Mouse (Mus musculus) lung, adult 2 months (tissue): ENCODE measurements around the gene Tnfrsf22. TPM values are rescaled to one million over a fixed set of nuclear protein-coding genes. Genes with fewer than 3 reads are reported as not detected.

Experiments
- DNase-seq: peaks from one replicate; pipeline ENCODE4 v3.0.0; 2022
- H3K4me1 ChIP-seq: fragments of 200-500 bp; 2 replicates; pipeline ENCODE4 v1.6.1; 2011; ENCODE audit warnings: low read length; ENCODE audit not compliant: control insufficient read depth, insufficient read depth
- H3K4me3 ChIP-seq: fragments of 200-500 bp; replicated peaks from 2 replicates; pipeline ENCODE3; 2011; ENCODE audit warnings: low read depth, mild to moderate bottlenecking, control low read depth, low read length; ENCODE audit errors: extremely low read depth
- CTCF ChIP-seq: fragments of 200-500 bp; IDR thresholded peaks from 2 replicates; pipeline ENCODE4 v1.5.1; 2011; ENCODE audit warnings: mild to moderate bottlenecking, low read length, control low read depth; ENCODE audit not compliant: insufficient read depth
- POLR2A ChIP-seq: fragments of 200-500 bp; IDR thresholded peaks from 2 replicates; pipeline ENCODE4 v1.6.1; 2011; ENCODE audit warnings: low read depth, mild to moderate bottlenecking, control low read depth, low read length, borderline replicate concordance; ENCODE audit errors: extremely low read depth
- WGBS: fragments of 180-500 bp; shearing (Covaris S2); methylation state at CpG from one replicate; pipeline ENCODE4 v1.1.7; 2018; 5-methylcytosine and 5-hydroxymethylcytosine counted together
- polyA plus RNA-seq: library from polyadenylated mRNA; depleted of rRNA; stranded (reverse); fragments of >200 nt; gene quantifications from 2 replicates; pipeline ENCODE4 v1.2.3, GENCODE M21; 2012

Gene Tnfrsf22
- polyA plus RNA-seq, 1 experiment, result 6.5 TPM

DNA sequence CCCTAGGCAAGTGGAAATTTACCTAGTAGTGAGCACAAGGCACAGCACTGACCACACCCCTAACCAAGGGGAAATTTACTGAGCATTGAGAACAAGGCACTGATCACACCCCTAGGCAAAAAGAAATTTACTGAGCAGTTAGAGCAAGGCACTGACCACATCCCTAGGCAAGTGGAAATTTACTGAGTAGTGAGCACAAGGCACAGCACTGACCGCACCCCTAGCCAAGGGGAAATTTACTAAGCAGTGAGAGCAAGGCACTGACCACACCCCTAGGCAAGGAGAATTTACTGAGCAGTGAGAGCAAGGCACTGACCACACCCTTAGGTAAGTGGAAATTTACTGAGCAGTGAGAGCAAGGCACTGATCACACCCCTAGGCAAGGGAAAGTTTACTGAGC is 12.8 kb downstream of the Tnfrsf22 start:
- no peaks in the 10 kb centered on the region for H3K4me1 ChIP-seq
- H3K4me3 ChIP-seq, result no peak overlapping the region
- TF ChIP-seq CTCF, result no peak
- no peak for TF ChIP-seq POLR2A
- no peak for DNase-seq
- 95% methylated on average over 1 of the region's 1 CpGs for WGBS

- TF ChIP-seq POLR2A, result no peak
- TF ChIP-seq CTCF, result no peak
- H3K4me3 ChIP-seq, result no peak overlapping the region
- no peak for DNase-seq
- H3K4me1 ChIP-seq, result no peaks in the 10 kb centered on the region; the same call in 1 of the 2 replicates
- 79% methylated on average over 2 of the region's 2 CpGs for whole genome bisulfite sequencing
Observed at GRCm38 (mm10) chr7:143631503-143631902, 18.0 kb downstream of the Tnfrsf22 start.

GRCm38 (mm10) chr7:143629501-143629900 is 20.0 kb downstream of the Tnfrsf22 start:
- Histone ChIP-seq H3K4me3 (no peak overlapping the region), H3K4me1 (no peaks in the 10 kb centered on the region; the same call in 1 of the 2 replicates)
- TF ChIP-seq CTCF (no peak), POLR2A (no peak)
- 10% methylated on average over 1 of the region's 1 CpGs for WGBS
- no peak for DNase-seq

DNA sequence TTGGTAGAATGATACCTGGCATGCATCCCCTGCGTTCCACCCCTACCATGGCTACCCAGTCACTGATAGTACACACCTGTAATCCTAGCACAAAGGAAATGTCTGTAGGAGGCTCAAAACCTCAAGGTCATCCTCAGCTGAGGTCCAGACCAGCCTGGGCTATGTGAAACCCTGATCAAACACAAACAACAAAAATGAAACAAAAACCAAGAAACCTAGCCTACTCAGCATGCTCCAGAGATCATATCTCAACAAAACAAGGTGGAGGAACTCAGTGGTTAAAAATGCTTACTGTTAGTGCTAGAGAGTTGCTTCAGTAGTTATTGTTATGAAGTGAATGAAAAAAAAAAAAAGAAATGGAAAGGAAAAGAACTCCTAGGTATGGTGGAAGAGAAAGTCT is 20.9 kb downstream of the Tnfrsf22 start, which contains the start of gene Tnfrsf26:
Gene Tnfrsf26, minus strand, starts transcription at position 183 of the 400 bp plus-strand sequence.
- TF ChIP-seq POLR2A, result no peak
- no peak for TF ChIP-seq CTCF
- Histone ChIP-seq H3K4me1 (no peaks in the 10 kb centered on the region; the same call in 1 of the 2 replicates), H3K4me3 (no peak within 1 kb of the TSS)
- 74% methylated on average over 1 of the region's 1 CpGs for WGBS
- no peak for DNase-seq

GRCm38 (mm10) chr7:143627555-143628286 is 21.7 kb downstream of the Tnfrsf22 start:
- no peak overlapping the region for H3K4me3 ChIP-seq
- TF ChIP-seq POLR2A (no peak), CTCF (no peak)
- 34% methylated on average over 10 of the region's 10 CpGs for WGBS
- H3K4me1 ChIP-seq, result no peaks in the 10 kb centered on the region; the same call in 1 of the 2 replicates
- peak; percentile 11 for DNase-seq

GRCm38 (mm10) chr7:143626178-143626577 is 23.3 kb downstream of the Tnfrsf22 start:
- no peak for DNase-seq
- 62% methylated on average over 2 of the region's 2 CpGs for WGBS
- no peak for TF ChIP-seq CTCF
- TF ChIP-seq POLR2A, result no peak
- no peaks in the 10 kb centered on the region; the same call in 1 of the 2 replicates for H3K4me1 ChIP-seq
- no peak overlapping the region for H3K4me3 ChIP-seq

GRCm38 (mm10) chr7:143625151-143625550 is 24.3 kb downstream of the Tnfrsf22 start:
- 54% methylated on average over 5 of the region's 5 CpGs for WGBS
- TF ChIP-seq CTCF (no peak), POLR2A (no peak)
- DNase-seq, result no peak
- H3K4me1 ChIP-seq, result no peaks in the 10 kb centered on the region; the same call in 1 of the 2 replicates
- no peak overlapping the region for H3K4me3 ChIP-seq

DNA sequence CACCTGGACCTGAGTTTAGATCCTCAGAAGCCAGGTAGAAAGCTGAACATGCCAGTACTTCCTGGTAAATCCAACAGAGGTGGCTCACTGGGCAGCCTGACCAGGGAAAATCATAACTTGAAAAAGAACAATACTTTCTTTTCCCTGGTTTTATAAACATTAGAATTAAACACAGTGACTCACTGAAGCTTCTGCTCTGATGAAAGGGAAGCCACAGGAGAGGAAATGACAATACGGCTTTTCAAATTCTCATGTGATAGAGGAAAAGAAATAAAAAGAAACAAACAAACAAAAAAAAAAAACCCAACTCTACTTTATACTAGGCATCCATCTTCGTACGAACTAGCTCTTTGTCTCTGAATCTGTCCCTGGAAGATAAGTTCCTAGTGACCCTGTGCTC is 24.9 kb downstream of the Tnfrsf22 start:
- 41% methylated on average over 3 of the region's 3 CpGs for WGBS
- H3K4me3 ChIP-seq, result no peak overlapping the region
- DNase-seq, result no peak
- TF ChIP-seq CTCF (no peak), POLR2A (no peak)
- H3K4me1 ChIP-seq, result no peaks in the 10 kb centered on the region; the same call in 1 of the 2 replicates

DNA sequence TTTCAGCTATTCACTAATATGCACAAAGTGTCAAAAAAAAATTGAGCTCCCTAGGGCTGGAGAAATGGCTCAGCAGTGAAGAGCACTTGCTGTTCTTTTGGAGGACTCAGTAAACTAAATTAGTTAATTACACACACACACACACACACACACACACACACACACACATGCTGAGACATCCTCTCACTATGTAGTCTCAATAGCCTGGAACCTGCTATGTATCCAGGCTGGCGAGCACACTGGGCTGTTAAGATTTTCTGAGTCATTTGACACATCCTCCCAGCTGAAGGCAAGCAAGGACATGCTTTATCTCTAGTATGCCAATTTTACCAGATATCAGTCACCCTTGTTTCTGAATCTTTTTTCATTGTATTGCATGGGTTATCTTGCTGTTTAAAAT is 28.5 kb downstream of the Tnfrsf22 start:
- DNase-seq, result no peak
- TF ChIP-seq CTCF (no peak), POLR2A (no peak)
- no peak overlapping the region for H3K4me3 ChIP-seq
- no peaks in the 10 kb centered on the region for H3K4me1 ChIP-seq
- WGBS, result 34% methylated on average over 1 of the region's 1 CpGs
